Mouse (Mus musculus): ENCODE measurements around the gene Wdr82.

GRCm38 (mm10) chr9:106175552-106176200, 4.9 kb downstream of the Wdr82 start:
- no peak for TF ChIP-seq POLR2A (IDR thresholded peaks at IDR 0.05; ENCODE audit: borderline replicate concordance, control insufficient read depth, low read depth, low read length)
- no peak for TF ChIP-seq CTCF (IDR thresholded peaks at IDR 0.05; ENCODE audit: control insufficient read depth, insufficient read depth, low read length)

Data from bone marrow, adult 2 months (tissue).